Mouse (Mus musculus) G1E (cell line): ENCODE measurements around the gene Angptl2. TPM values are rescaled to one million over a fixed set of nuclear protein-coding genes. Genes with fewer than 3 reads are reported as not detected.

Experiments
- ATAC-seq: 2 replicates; pipeline ENCODE4 v1.8.0; 2016; ENCODE audit warnings: mild to moderate bottlenecking; ENCODE audit not compliant: insufficient number of reproducible peaks, poor library complexity, low FRiP score, severe bottlenecking; ENCODE audit errors: extremely low read depth
- DNase-seq: peaks from one replicate; pipeline ENCODE4 v3.0.0; 2012; ENCODE audit warnings: low spot score
- H3K27me3 ChIP-seq: 2 replicates; pipeline ENCODE4 v1.6.1; 2012; ENCODE audit warnings: mild to moderate bottlenecking, low read length, inconsistent platforms; ENCODE audit not compliant: insufficient read depth
- H3K36me3 ChIP-seq: replicated peaks from 2 replicates; pipeline ENCODE3; 2012; ENCODE audit warnings: mild to moderate bottlenecking, inconsistent platforms
- H3K4me1 ChIP-seq: 2 replicates; pipeline ENCODE4 v1.6.1; 2012; ENCODE audit warnings: low read depth, low read length, inconsistent platforms, mixed read lengths; ENCODE audit not compliant: insufficient read depth
- H3K4me3 ChIP-seq: 2 replicates; pipeline ENCODE4 v1.5.1; 2012; ENCODE audit warnings: low read depth, mild to moderate bottlenecking, inconsistent platforms, low read length, moderate library complexity, mixed read lengths
- H3K9me3 ChIP-seq: replicated peaks from 2 replicates; pipeline ENCODE4 v1.6.1; 2012; ENCODE audit warnings: inconsistent platforms
- CTCF ChIP-seq: IDR thresholded peaks from 2 replicates; pipeline ENCODE4 v1.5.1; 2012; ENCODE audit warnings: low read depth, low read length, inconsistent platforms, mixed read lengths
- GATA1 ChIP-seq: IDR thresholded peaks from 2 replicates; pipeline ENCODE4 v1.6.1; 2012; ENCODE audit warnings: borderline replicate concordance, low read length, inconsistent platforms, mixed read lengths
- GATA2 ChIP-seq: IDR thresholded peaks from 2 replicates; pipeline ENCODE4 v1.6.1; 2012; ENCODE audit warnings: low read depth, low read length, inconsistent platforms, borderline replicate concordance
- POLR2AphosphoS5 ChIP-seq: IDR thresholded peaks from 2 replicates; pipeline ENCODE4 v1.6.1; 2012; ENCODE audit warnings: low read depth, low read length, inconsistent platforms; ENCODE audit not compliant: insufficient replicate concordance
- TAL1 ChIP-seq: conservative IDR thresholded peaks from 2 replicates; pipeline ENCODE4 v1.6.1; 2012; ENCODE audit warnings: low read depth, low read length, inconsistent platforms, mixed read lengths
- polyA plus RNA-seq: library from polyadenylated mRNA; stranded (reverse); fragments of >175 nt; gene quantifications from 2 replicates; pipeline ENCODE4 v1.2.3, GENCODE M21; 2012
- total RNA-seq, 2 experiments: library from RNA; stranded (forward) in 1 of 2; stranded (reverse) in 1 of 2; fragments of 200-1000 nt in 1 of 2; fragments of >200 nt in 1 of 2; fragmentation: Nextera tagmentation in 1 of 2; gene quantifications; 2 replicates each; pipeline ENCODE4 v1.2.3; 2014 to 2017

The Angptl2 gene
- total and polyA plus RNA-seq, 3 experiments, result 0.11 TPM; not detected in 2

DNA sequence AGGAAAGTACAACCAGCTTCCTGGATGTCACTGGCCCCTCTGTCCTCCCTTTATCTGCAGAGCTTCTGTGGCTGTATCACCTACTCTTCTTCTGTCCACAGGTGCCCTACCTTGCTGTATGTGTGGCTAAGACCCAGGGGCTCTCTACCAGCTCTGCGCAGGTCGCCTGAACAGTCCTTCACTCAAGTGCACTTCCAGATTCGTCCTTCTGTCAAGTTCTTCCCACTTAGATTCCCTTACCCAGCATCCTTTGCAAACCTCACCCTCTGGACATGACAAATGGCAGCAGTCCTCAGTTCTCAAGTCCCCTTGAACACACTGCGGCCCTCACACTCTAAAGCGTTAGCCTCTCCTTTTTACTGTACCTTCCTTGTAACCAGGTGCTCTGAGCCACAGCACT lies 65.9 kb downstream of the Angptl2 start:
- H3K4me1 ChIP-seq, result no peaks in the 10 kb centered on the region
- ATAC-seq (no peak), DNase-seq (no peak)
- peaks cover 9% of the 10 kb centered on the region for H3K36me3 ChIP-seq
- H3K4me3 ChIP-seq, result no peak overlapping the region
- no peaks in the 10 kb centered on the region for H3K27me3 ChIP-seq
- H3K9me3 ChIP-seq, result no peaks in the 10 kb centered on the region
- no peak for TF ChIP-seq CTCF
- TF ChIP-seq GATA2, result no peak
- no peak for TF ChIP-seq GATA1
- TF ChIP-seq POLR2AphosphoS5, result no peak
- no peak for TF ChIP-seq TAL1

DNA sequence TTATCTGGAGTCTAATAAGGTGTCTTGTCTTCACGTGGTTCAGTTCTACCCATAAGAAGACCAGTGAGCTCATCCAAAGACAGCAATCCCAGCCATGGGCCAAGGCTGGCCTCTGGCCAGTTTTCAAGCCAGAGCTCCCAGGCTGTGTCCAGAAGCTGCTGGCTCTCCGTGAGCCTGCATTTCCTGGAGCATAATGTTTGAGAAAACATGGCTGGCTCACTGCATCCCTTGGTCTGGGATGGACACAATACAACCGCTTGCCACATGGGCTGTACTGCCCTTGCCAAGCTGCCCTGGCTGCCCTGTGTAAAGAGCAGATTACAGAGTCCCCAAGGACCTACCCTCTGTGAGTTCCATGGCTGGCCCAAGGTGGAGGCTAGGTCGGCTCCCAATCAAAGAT lies 67.0 kb downstream of the Angptl2 start:
- TF ChIP-seq GATA2 (no peak), POLR2AphosphoS5 (no peak), TAL1 (no peak), GATA1 (no peak), CTCF (no peak)

DNA sequence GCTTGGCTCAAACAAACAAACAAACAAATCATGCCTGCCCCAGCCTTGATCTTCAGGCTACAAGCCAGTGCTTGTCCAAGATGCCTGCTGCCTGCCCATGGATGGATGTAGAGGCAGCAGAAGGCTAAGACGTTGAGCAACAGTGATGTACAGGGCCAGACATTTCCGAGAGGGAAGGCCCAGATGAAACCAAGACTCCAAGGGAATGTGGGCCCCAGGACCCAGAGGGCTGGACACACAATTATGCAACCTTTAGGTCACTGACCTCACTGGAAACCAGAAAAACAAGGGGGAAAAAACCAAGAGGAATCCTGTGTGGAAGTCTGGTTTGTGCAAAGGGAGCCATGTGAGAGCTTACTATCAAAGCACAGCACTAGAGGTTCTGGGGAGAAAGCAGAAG lies 67.8 kb downstream of the Angptl2 start:
- no peak for TF ChIP-seq POLR2AphosphoS5
- TF ChIP-seq GATA2, result no peak
- no peak for TF ChIP-seq TAL1
- TF ChIP-seq GATA1, result no peak
- no peak for TF ChIP-seq CTCF
- no peaks in the 10 kb centered on the region for H3K9me3 ChIP-seq
- no peaks in the 10 kb centered on the region for H3K4me1 ChIP-seq
- no peaks in the 10 kb centered on the region for H3K27me3 ChIP-seq
- peaks cover 9% of the 10 kb centered on the region for H3K36me3 ChIP-seq
- H3K4me3 ChIP-seq, result no peak overlapping the region
- no peak for DNase-seq
- no peak for ATAC-seq

More for the DNA sequence above, 67.0 kb downstream of the Angptl2 start:
- no peaks in the 10 kb centered on the region for H3K27me3 ChIP-seq
- no peaks in the 10 kb centered on the region for H3K9me3 ChIP-seq
- DNase-seq, result no peak
- no peak for ATAC-seq
- no peaks in the 10 kb centered on the region for H3K4me1 ChIP-seq
- H3K36me3 ChIP-seq, result peaks cover 9% of the 10 kb centered on the region
- H3K4me3 ChIP-seq, result no peak overlapping the region

DNA sequence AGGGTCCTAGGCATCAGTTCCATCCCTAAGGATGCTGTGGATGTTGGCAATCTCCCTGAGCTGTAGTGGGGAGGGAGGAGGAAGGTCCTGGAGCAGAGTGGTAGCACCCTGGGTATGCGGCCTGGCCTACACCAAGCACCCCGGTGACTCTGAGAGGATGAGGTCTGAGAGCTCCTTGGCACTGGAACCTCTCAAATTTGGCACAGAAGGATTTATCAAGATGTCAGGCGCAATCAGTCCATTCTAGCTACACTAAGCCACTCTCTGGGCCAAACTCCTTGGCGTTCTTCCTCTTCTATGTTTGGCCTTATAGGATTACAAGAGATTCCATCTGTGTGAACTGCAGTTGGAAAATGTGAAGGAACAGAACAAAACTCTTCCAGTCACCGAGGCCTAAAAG lies 73.0 kb downstream of the Angptl2 start:
- no peaks in the 10 kb centered on the region for H3K27me3 ChIP-seq
- no peaks in the 10 kb centered on the region for H3K4me1 ChIP-seq
- TF ChIP-seq GATA1, result no peak
- no peak for TF ChIP-seq CTCF
- TF ChIP-seq POLR2AphosphoS5, result no peak
- TF ChIP-seq GATA2, result no peak
- no peak for TF ChIP-seq TAL1
- peaks cover 7% of the 10 kb centered on the region for H3K36me3 ChIP-seq
- DNase-seq (no peak), ATAC-seq (no peak)
- no peaks in the 10 kb centered on the region for H3K9me3 ChIP-seq
- no peak overlapping the region for H3K4me3 ChIP-seq

DNA sequence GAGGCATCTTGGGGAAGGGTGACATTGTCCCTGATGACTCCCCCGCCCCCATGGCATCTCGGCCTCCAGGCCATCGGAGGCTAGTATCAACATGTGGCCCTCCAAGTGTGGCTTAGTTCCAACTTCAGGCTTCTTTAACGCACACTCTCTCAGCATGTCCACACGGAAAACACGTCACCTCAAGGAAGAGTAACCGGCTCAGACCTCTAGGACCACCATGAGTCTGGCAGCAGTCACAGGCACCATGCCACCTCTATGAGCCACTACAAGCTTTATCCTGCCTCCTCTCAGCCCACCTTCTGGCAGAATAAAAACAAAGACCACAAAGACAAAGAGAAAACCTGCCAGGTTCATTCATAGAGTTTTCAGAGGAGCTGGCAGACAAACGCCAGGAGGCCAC lies 74.6 kb downstream of the Angptl2 start:
- no peak for ATAC-seq
- H3K4me3 ChIP-seq, result no peak overlapping the region

DNA sequence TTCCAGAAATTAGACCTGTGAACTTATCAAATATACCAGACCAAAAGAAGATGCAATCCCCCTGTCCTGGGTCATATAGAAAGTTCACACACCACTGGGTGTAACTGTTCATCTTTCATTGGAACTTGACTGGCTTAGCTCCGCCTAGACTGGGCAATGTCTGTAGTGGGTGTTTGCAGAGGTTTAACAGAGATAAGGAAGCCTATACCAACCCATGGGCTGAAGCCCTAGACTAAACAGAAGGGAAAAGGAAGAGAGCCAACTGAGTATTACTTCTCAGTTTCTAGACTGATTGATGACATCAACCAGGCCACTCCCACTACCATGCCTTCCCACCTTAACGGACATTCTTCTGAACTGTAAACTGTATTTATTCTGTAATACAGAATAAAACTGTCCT lies 76.2 kb downstream of the Angptl2 start:
- TF ChIP-seq GATA2 (no peak), POLR2AphosphoS5 (no peak), GATA1 (no peak), TAL1 (no peak), CTCF (no peak)
- Histone ChIP-seq H3K4me3 (no peak overlapping the region), H3K27me3 (no peaks in the 10 kb centered on the region), H3K9me3 (no peaks in the 10 kb centered on the region), H3K36me3 (no peaks in the 10 kb centered on the region), H3K4me1 (no peaks in the 10 kb centered on the region)
- DNase-seq, result no peak
- no peak for ATAC-seq

More for the DNA sequence above, 74.6 kb downstream of the Angptl2 start:
- TF ChIP-seq POLR2AphosphoS5 (no peak), CTCF (no peak), TAL1 (no peak), GATA2 (no peak), GATA1 (no peak)
- H3K36me3 ChIP-seq, result no peaks in the 10 kb centered on the region
- DNase-seq, result no peak
- no peaks in the 10 kb centered on the region for H3K27me3 ChIP-seq
- no peaks in the 10 kb centered on the region for H3K4me1 ChIP-seq
- no peaks in the 10 kb centered on the region for H3K9me3 ChIP-seq

DNA sequence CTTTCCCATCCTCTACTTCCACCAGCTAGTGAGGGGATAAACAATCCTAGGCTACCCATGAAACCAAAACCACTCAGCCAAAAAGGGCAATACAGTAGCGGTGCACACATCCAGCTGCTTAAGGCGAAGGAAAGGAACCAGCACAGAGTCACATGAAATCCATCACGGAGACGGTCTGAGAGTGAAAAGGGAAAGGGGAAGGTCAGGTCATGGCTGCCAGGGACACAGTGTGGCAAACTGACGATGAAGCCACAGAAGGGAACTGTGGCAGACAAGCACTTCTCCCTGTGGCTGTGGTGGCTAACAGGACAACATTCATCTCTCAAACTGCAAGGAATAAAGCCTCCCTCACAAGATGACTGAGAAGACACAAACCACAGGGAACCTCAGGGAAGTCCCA lies 79.2 kb downstream of the Angptl2 start:
- no peaks in the 10 kb centered on the region for H3K9me3 ChIP-seq
- no peaks in the 10 kb centered on the region for H3K4me1 ChIP-seq
- TF ChIP-seq TAL1 (no peak), CTCF (no peak), POLR2AphosphoS5 (no peak), GATA1 (no peak), GATA2 (no peak)
- no peak for DNase-seq
- H3K36me3 ChIP-seq, result no peaks in the 10 kb centered on the region
- H3K27me3 ChIP-seq, result no peaks in the 10 kb centered on the region
- H3K4me3 ChIP-seq, result no peak overlapping the region
- no peak for ATAC-seq

Other genes starting within 250 kb of the Angptl2 start
- gene Slc2a8, start 234.0 kb upstream of the Angptl2 start, total RNA-seq (2014; fragmentation: Nextera tagmentation), result 8.2 and 10.0 TPM in 2 replicates
- gene Slc2a8, start 234.0 kb upstream of the Angptl2 start, total RNA-seq (2017), result 3.7 and 4.4 TPM in 2 replicates
- 41.2 and 77.2 TPM in 2 replicates for gene Slc2a8, start 234.0 kb upstream of the Angptl2 start, polyA plus RNA-seq
- gene Garnl3, start 84.4 kb upstream of the Angptl2 start, total RNA-seq (2014; fragmentation: Nextera tagmentation), result 2.6 TPM in 1 of 2 replicates, not detected in the other
- gene Garnl3, start 84.4 kb upstream of the Angptl2 start, total RNA-seq (2017), result 0.12 and 0.55 TPM in 2 replicates
- gene Garnl3, start 84.4 kb upstream of the Angptl2 start, polyA plus RNA-seq, result 0.06 TPM in 1 of 2 replicates, not detected in the other
- gene Ralgps1, start 155.4 kb downstream of the Angptl2 start, total RNA-seq (2014; fragmentation: Nextera tagmentation), result 6.1 and 6.4 TPM in 2 replicates
- 2.3 and 3.4 TPM in 2 replicates for gene Ralgps1, start 155.4 kb downstream of the Angptl2 start, total RNA-seq (2017)
- 1.8 TPM in 2 replicates for gene Ralgps1, start 155.4 kb downstream of the Angptl2 start, polyA plus RNA-seq
- gene Zbtb34, start 215.3 kb downstream of the Angptl2 start, total RNA-seq (2014; fragmentation: Nextera tagmentation), result 46.3 and 57.9 TPM in 2 replicates
- 6.9 and 7.7 TPM in 2 replicates for gene Zbtb34, start 215.3 kb downstream of the Angptl2 start, total RNA-seq (2017)
- gene Zbtb34, start 215.3 kb downstream of the Angptl2 start, polyA plus RNA-seq, result 10.4 and 12.0 TPM in 2 replicates